Mouse (Mus musculus): Measurements from ENCODE around the gene Tle3. TPM values are rescaled to one million over a fixed set of nuclear protein-coding genes. Genes with fewer than 3 reads are reported as not detected.

Gene Tle3
- total and polyA plus RNA-seq, 2 experiments from 2014 or later, result 20.2 to 94.9 TPM

DNA sequence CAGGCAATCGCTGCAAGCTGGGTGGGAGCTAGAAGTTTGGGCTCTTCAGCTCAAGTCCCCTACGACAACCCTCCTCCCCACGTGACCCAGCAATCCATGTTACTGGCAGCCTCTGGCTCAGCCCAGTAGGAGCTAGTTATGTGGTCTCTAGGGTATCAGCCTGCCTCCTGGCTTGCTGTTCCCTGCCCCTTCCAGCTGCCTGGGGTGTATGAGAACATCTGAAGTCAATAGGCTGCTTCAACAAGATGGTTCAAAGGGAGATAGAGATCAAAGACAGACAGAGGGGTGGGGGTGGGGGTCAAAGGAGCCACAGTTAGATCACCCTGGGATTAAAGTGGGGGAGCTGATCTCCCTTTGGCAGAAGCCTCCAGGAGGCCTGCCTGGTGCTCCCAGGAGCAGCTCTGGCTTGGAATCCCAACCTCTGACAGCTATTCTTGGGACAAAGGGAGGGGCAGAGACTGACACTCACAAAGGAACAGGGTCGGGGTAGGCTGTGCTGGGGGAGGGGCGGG, 73.6 kb downstream of the Tle3 start:
- Histone ChIP-seq H3K27ac (ENCODE audit: low read depth, low read length) (no peak overlapping the region), H3K4me2 (ENCODE audit: low read depth, low read length, poor library complexity, severe bottlenecking) (no peak overlapping the region), H3K9ac (replicated peaks; ENCODE audit: low read length, poor library complexity, severe bottlenecking) (no peak overlapping the region), H3K36me3 (ENCODE audit: insufficient read depth, low read length) (no peaks in the 10 kb centered on the region), H3K9me3 (ENCODE audit: low read length) (no peaks in the 10 kb centered on the region), H3K27me3 (ENCODE audit: insufficient read depth, low read length) (0 out of 2 replicates have a peak, but pooled peaks cover 10% of the 10 kb centered on the region), H3K4me3 (ENCODE audit: low read depth, low read length) (no peak overlapping the region), H3K4me1 (ENCODE audit: insufficient read depth, low read length) (peaks cover 4% of the 10 kb centered on the region; the same call in 1 of the 2 replicates)
- ATAC-seq (ENCODE audit: low FRiP score), result no peak
- no peak for TF ChIP-seq CTCF (IDR thresholded peaks at IDR 0.05)
- WGBS, result 6% methylated on average over 5 of the region's 5 CpGs
- no peak for DNase-seq (ENCODE audit: low spot score)

DNA sequence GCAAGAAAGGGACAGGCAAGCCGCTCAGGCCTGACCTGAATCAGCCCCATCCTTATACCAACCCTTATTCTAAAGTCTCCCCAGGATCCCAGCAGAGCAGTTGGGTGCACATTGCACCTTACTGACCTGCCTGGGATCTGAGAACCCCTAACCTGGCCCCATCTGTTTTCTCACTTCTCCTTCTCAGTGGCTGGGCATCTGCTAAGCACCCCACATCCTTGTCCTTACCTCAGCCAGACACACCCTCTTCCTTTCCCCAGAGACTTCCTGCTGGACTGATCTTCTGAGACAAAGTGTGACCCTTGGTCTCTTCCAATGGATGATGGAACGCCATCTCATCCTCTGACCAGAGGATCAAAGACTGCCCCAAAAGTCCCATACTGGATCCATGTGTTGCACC, 74.8 kb downstream of the Tle3 start:
- WGBS, result 81% methylated on average over 2 of the region's 2 CpGs
- no peak overlapping the region for H3K9ac ChIP-seq (replicated peaks; ENCODE audit: low read length, poor library complexity, severe bottlenecking)
- H3K27ac ChIP-seq (ENCODE audit: low read depth, low read length), result no peak overlapping the region
- H3K36me3 ChIP-seq (ENCODE audit: insufficient read depth, low read length), result no peaks in the 10 kb centered on the region
- 0 out of 2 replicates have a peak, but pooled peaks cover 13% of the 10 kb centered on the region for H3K27me3 ChIP-seq (ENCODE audit: insufficient read depth, low read length)
- no peak for ATAC-seq (ENCODE audit: low FRiP score)
- peaks cover 4% of the 10 kb centered on the region; the same call in 1 of the 2 replicates for H3K4me1 ChIP-seq (ENCODE audit: insufficient read depth, low read length)
- DNase-seq (ENCODE audit: low spot score), result no peak
- TF ChIP-seq CTCF (IDR thresholded peaks at IDR 0.05), result no peak
- no peaks in the 10 kb centered on the region for H3K9me3 ChIP-seq (ENCODE audit: low read length)
- no peak overlapping the region for H3K4me2 ChIP-seq (ENCODE audit: low read depth, low read length, poor library complexity, severe bottlenecking)
- no peak overlapping the region for H3K4me3 ChIP-seq (ENCODE audit: low read depth, low read length)

DNA sequence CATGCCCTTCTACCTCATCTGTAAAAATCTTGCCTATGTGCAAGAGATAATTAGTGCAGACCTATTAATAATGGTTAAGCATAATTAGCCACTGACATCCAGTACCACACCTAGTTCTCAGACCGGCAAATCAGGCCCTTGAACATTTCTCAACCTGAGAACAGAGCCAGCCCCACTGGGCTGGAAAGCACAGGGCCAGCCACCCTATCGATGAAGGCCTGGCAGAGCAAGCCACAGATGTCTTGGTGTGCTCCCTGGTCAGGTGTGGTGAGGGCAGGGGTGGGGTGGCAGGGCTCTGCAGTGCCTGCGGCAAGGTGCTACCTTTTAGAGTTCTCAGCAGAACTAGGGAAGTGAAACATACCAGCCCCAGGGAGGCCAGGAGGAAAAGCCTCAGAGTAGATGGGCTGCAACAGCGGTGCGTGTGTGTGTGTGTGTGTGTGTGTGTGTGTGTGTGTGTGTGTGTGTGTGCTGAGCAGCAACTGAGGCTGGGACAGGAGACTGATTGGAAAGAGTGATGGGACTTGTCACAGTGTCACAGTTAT, 77.3 kb downstream of the Tle3 start:
- 0 out of 2 replicates have a peak, but pooled peaks cover 7% of the 10 kb centered on the region for H3K27me3 ChIP-seq (ENCODE audit: insufficient read depth, low read length)
- no peaks in the 10 kb centered on the region for H3K9me3 ChIP-seq (ENCODE audit: low read length)
- WGBS, result 86% methylated on average over 5 of the region's 5 CpGs
- no peak overlapping the region for H3K4me2 ChIP-seq (ENCODE audit: low read depth, low read length, poor library complexity, severe bottlenecking)
- H3K4me3 ChIP-seq (ENCODE audit: low read depth, low read length), result no peak overlapping the region
- no peak for TF ChIP-seq CTCF (IDR thresholded peaks at IDR 0.05)
- no peaks in the 10 kb centered on the region for H3K36me3 ChIP-seq (ENCODE audit: insufficient read depth, low read length)
- ATAC-seq (ENCODE audit: low FRiP score) (no peak), DNase-seq (ENCODE audit: low spot score) (no peak)
- H3K9ac ChIP-seq (replicated peaks; ENCODE audit: low read length, poor library complexity, severe bottlenecking), result no peak overlapping the region
- H3K27ac ChIP-seq (ENCODE audit: low read depth, low read length), result no peak overlapping the region
- peaks cover 4% of the 10 kb centered on the region; the same call in 1 of the 2 replicates for H3K4me1 ChIP-seq (ENCODE audit: insufficient read depth, low read length)

DNA sequence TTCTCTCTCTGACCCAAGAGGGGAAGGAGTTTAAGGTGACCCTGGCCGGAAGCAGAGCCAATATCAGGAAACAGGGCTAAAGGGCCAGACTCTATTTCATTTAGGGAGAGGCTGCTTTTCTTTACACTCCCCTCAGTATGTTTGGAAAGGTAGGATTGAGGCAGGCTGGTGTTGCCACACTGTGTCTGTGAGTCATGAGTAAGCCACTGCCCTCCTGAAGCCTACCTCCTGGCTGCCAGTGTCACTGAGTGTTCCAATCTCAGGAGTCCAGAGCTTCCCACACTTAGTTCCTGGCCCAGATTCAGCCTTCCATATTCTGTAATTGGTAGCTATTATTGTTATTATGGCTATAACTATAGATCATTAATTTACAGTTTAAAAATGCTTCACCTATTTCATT, 79.9 kb downstream of the Tle3 start:
- ATAC-seq (ENCODE audit: low FRiP score) (no peak), DNase-seq (ENCODE audit: low spot score) (no peak)
- no peak for TF ChIP-seq CTCF (IDR thresholded peaks at IDR 0.05)
- 0 out of 2 replicates have a peak, but pooled peaks cover 7% of the 10 kb centered on the region for H3K27me3 ChIP-seq (ENCODE audit: insufficient read depth, low read length)
- no peak overlapping the region for H3K4me3 ChIP-seq (ENCODE audit: low read depth, low read length)
- H3K4me2 ChIP-seq (ENCODE audit: low read depth, low read length, poor library complexity, severe bottlenecking), result no peak overlapping the region
- 87% methylated on average over 1 of the region's 1 CpGs for WGBS
- H3K4me1 ChIP-seq (ENCODE audit: insufficient read depth, low read length), result no peaks in the 10 kb centered on the region
- no peak overlapping the region for H3K27ac ChIP-seq (ENCODE audit: low read depth, low read length)
- no peaks in the 10 kb centered on the region for H3K9me3 ChIP-seq (ENCODE audit: low read length)
- H3K9ac ChIP-seq (replicated peaks; ENCODE audit: low read length, poor library complexity, severe bottlenecking), result no peak overlapping the region
- no peaks in the 10 kb centered on the region for H3K36me3 ChIP-seq (ENCODE audit: insufficient read depth, low read length)

DNA sequence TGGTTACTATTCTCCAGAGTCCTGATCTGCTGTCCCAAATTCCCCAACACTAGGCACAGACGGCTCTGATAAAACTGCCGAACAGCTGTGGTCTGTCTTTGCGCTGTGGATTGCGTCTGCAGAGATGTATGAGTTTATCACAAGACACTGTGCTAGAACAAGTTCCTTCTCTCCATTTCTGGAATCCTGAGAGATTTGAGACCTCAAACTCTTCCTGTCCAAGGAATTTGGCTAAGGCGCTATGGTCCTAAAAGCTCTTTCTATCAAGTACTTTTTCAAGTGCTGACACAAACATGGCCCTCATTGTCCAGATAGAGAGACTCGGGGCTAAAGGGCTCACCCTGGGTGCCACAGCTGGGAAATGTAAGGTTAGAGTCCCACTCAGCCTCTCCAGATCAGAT, 83.7 kb downstream of the Tle3 start:
- DNase-seq (ENCODE audit: low spot score), result no peak
- Histone ChIP-seq H3K9me3 (ENCODE audit: low read length) (no peaks in the 10 kb centered on the region), H3K4me3 (ENCODE audit: low read depth, low read length) (no peak overlapping the region), H3K4me2 (ENCODE audit: low read depth, low read length, poor library complexity, severe bottlenecking) (no peak overlapping the region), H3K27ac (ENCODE audit: low read depth, low read length) (no peak overlapping the region), H3K27me3 (ENCODE audit: insufficient read depth, low read length) (0 out of 2 replicates have a peak, but pooled peaks cover 2% of the 10 kb centered on the region), H3K9ac (replicated peaks; ENCODE audit: low read length, poor library complexity, severe bottlenecking) (no peak overlapping the region), H3K4me1 (ENCODE audit: insufficient read depth, low read length) (no peaks in the 10 kb centered on the region), H3K36me3 (ENCODE audit: insufficient read depth, low read length) (no peaks in the 10 kb centered on the region)
- TF ChIP-seq CTCF (IDR thresholded peaks at IDR 0.05), result no peak
- 79% methylated on average over 6 of the region's 6 CpGs for WGBS
- no peak for ATAC-seq (ENCODE audit: low FRiP score)

DNA sequence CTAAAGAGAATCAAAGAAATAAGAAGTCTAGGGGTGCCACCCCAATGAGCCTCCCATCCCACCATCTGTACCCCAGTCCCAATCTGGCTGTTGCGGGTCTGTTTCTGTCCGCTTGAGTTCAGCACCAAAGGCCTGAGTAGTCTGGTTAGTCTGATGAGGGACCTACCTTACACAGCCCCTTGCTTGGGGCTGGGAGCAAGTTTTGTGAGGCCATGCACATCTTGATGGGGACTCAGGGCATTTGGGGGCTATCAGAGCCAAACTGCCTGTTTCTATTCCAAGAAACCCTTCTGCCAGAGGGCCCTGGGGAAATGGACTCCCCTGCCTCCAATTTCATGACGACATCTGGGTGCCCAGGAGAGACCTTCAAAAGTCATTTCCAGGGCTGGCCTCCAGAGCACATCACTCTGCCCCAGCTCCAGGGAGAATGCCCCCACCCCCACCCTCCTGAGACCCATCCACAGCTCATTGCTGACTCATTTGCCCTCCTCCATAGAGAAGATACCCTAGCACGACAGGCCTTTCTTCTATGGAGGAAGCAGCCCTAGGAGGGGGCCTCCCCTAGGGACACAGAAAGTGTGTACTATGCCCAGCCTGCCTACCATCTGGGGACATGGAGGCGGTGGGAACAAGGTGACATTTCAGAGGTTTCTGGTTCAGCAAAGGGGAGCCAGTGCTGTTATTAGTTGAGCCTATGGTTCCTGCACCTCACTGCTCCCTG, 84.4 kb downstream of the Tle3 start:
- Histone ChIP-seq H3K27me3 (ENCODE audit: insufficient read depth, low read length) (no peaks in the 10 kb centered on the region), H3K4me2 (ENCODE audit: low read depth, low read length, poor library complexity, severe bottlenecking) (no peak overlapping the region), H3K4me3 (ENCODE audit: low read depth, low read length) (no peak overlapping the region), H3K27ac (ENCODE audit: low read depth, low read length) (no peak overlapping the region), H3K4me1 (ENCODE audit: insufficient read depth, low read length) (no peaks in the 10 kb centered on the region), H3K9me3 (ENCODE audit: low read length) (no peaks in the 10 kb centered on the region), H3K36me3 (ENCODE audit: insufficient read depth, low read length) (no peaks in the 10 kb centered on the region), H3K9ac (replicated peaks; ENCODE audit: low read length, poor library complexity, severe bottlenecking) (no peak overlapping the region)
- 76% methylated on average over 5 of the region's 5 CpGs for WGBS
- ATAC-seq (ENCODE audit: low FRiP score) (no peak), DNase-seq (ENCODE audit: low spot score) (no peak)
- no peak for TF ChIP-seq CTCF (IDR thresholded peaks at IDR 0.05)
